Mouse (Mus musculus): ENCODE results near the gene Hira.
"Not testable (repeated sequence)": the region's sequence is repeated elsewhere in the genome, so short reads cannot be mapped to it uniquely, and the experiment has no call there.

The Hira gene

GRCm38 (mm10) chr16:18921771-18922170 is 44.9 kb downstream of the Hira start:
- no peak for DNase-seq (ENCODE audit: low spot score in 2 of 2)

GRCm38 (mm10) chr16:18927963-18928362 is 51.1 kb downstream of the Hira start:
- DNase-seq (ENCODE audit: low spot score in 2 of 2): no peak

GRCm38 (mm10) chr16:18938321-18939082 is 61.7 kb downstream of the Hira start:
- DNase-seq (ENCODE audit: low spot score in 2 of 2): no peak

- no peak for DNase-seq (ENCODE audit: low spot score in 2 of 2)
Measured at GRCm38 (mm10) chr16:18943906-18944305, 67.1 kb downstream of the Hira start.

- no peak for DNase-seq (ENCODE audit: low spot score in 2 of 2)
Measured at GRCm38 (mm10) chr16:18948941-18949340, 72.1 kb downstream of the Hira start.

GRCm38 (mm10) chr16:18950351-18950750 is 73.5 kb downstream of the Hira start:
- no peak for DNase-seq (ENCODE audit: low spot score in 2 of 2)

GRCm38 (mm10) chr16:18952813-18953212 is 76.0 kb downstream of the Hira start:
- DNase-seq (ENCODE audit: low spot score in 2 of 2): no peak

- no peak for DNase-seq (ENCODE audit: low spot score in 2 of 2)
Measured at GRCm38 (mm10) chr16:18955070-18955469, 78.2 kb downstream of the Hira start.

- DNase-seq (ENCODE audit: low spot score in 2 of 2): no peak
Measured at GRCm38 (mm10) chr16:18963486-18963885, 86.6 kb downstream of the Hira start.

- no peak for DNase-seq (ENCODE audit: low spot score in 2 of 2)
Measured at GRCm38 (mm10) chr16:18969420-18970128, 92.7 kb downstream of the Hira start.

GRCm38 (mm10) chr16:18970837-18971236 is 94.0 kb downstream of the Hira start:
- DNase-seq (ENCODE audit: low spot score in 2 of 2): no peak

- DNase-seq (ENCODE audit: low spot score in 2 of 2): not testable (repeated sequence)
Measured at GRCm38 (mm10) chr16:18975665-18976064, 98.8 kb downstream of the Hira start.

GRCm38 (mm10) chr16:18976315-18976714 is 99.5 kb downstream of the Hira start:
- no peak for DNase-seq (ENCODE audit: low spot score in 2 of 2)

GRCm38 (mm10) chr16:18986381-18986780 is 109.5 kb downstream of the Hira start:
- no peak for DNase-seq (ENCODE audit: low spot score in 2 of 2)

- DNase-seq (ENCODE audit: low spot score in 2 of 2): no peak
Measured at GRCm38 (mm10) chr16:18986860-18987259, 110.0 kb downstream of the Hira start.

GRCm38 (mm10) chr16:19002610-19003389 is 126.0 kb downstream of the Hira start:
- peak in 1 of 2 experiments; percentile 48 for DNase-seq (ENCODE audit: low spot score in 2 of 2)

- DNase-seq (ENCODE audit: low spot score in 2 of 2): no peak
Measured at GRCm38 (mm10) chr16:19003757-19004156, 126.9 kb downstream of the Hira start.

- no peak for DNase-seq (ENCODE audit: low spot score in 2 of 2)
Measured at GRCm38 (mm10) chr16:19005298-19005697, 128.5 kb downstream of the Hira start.

- no peak for DNase-seq (ENCODE audit: low spot score in 2 of 2)
Measured at GRCm38 (mm10) chr16:19006715-19007114, 129.9 kb downstream of the Hira start.

GRCm38 (mm10) chr16:19007186-19007591 is 130.4 kb downstream of the Hira start:
- not testable (repeated sequence) for DNase-seq (ENCODE audit: low spot score in 2 of 2)

GRCm38 (mm10) chr16:19010710-19011109 is 133.9 kb downstream of the Hira start:
- no peak for DNase-seq (ENCODE audit: low spot score in 2 of 2)

GRCm38 (mm10) chr16:19013550-19013949 is 136.7 kb downstream of the Hira start:
- no peak for DNase-seq (ENCODE audit: low spot score in 2 of 2)
